Mouse (Mus musculus): ENCODE data around the gene Rpain. TPM values are rescaled to one million over a fixed set of nuclear protein-coding genes. Genes with fewer than 3 reads are reported as not detected.

Rpain gene
- 33.0 and 46.1 TPM in 2 replicates for polyA plus RNA-seq (2012; rRNA removed; ENCODE audit: low replicate concordance)

GRCm38 (mm10) chr11:70969821-70970559 is at the start of gene Rpain, which contains the start of gene Nup88:
TSS of gene Rpain (plus strand) at chr11:70970213.
TSS of gene Nup88 (minus strand) at chr11:70969973.

GRCm38 (mm10) chr11:70982557-70983228 is 12.7 kb downstream of the Rpain start, which contains the start of gene C1qbp:
TSS of gene C1qbp (minus strand) at chr11:70983026.

GRCm38 (mm10) chr11:71004316-71004773 is 34.3 kb downstream of the Rpain start, which contains the start of gene Dhx33:
TSS of gene Dhx33 (minus strand) at chr11:71004437.

GRCm38 (mm10) chr11:71019201-71020068 is 49.4 kb downstream of the Rpain start, which contains the start of the genes Mis12 and Derl2:
TSS of gene Mis12 (plus strand) at chr11:71019611.
TSS of gene Derl2 (minus strand) at chr11:71019841.

Other genes with a start within 250 kb of the Rpain start
- 2.4 and 3.5 TPM in 2 replicates for gene Zfp3, start 206.0 kb upstream of the Rpain start, polyA plus RNA-seq (2012; rRNA removed; ENCODE audit: low replicate concordance)
- gene Scimp, start 157.6 kb upstream of the Rpain start, polyA plus RNA-seq (2012; rRNA removed; ENCODE audit: low replicate concordance), result 0.72 and 2.6 TPM in 2 replicates
- gene Rabep1, start 125.4 kb upstream of the Rpain start, polyA plus RNA-seq (2012; rRNA removed; ENCODE audit: low replicate concordance), result 4.6 and 5.5 TPM in 2 replicates
- 22.1 and 39.5 TPM in 2 replicates for gene Nup88, start 240 bp upstream of the Rpain start, polyA plus RNA-seq (2012; rRNA removed; ENCODE audit: low replicate concordance)
- 50.3 and 102 TPM in 2 replicates for gene C1qbp, start 12.8 kb downstream of the Rpain start, polyA plus RNA-seq (2012; rRNA removed; ENCODE audit: low replicate concordance)
- gene Dhx33, start 34.2 kb downstream of the Rpain start, polyA plus RNA-seq (2012; rRNA removed; ENCODE audit: low replicate concordance), result 30.6 and 52.1 TPM in 2 replicates
- 2.6 and 8.3 TPM in 2 replicates for gene Mis12, start 49.4 kb downstream of the Rpain start, polyA plus RNA-seq (2012; rRNA removed; ENCODE audit: low replicate concordance)
- gene Derl2, start 49.6 kb downstream of the Rpain start, polyA plus RNA-seq (2012; rRNA removed; ENCODE audit: low replicate concordance), result 15.0 and 17.2 TPM in 2 replicates
- gene 6330403K07Rik, start 63.3 kb downstream of the Rpain start, polyA plus RNA-seq (2012; rRNA removed; ENCODE audit: low replicate concordance), result 0.17 and 5.0 TPM in 2 replicates
- gene Nlrp1a, start 174.5 kb downstream of the Rpain start, polyA plus RNA-seq (2012; rRNA removed; ENCODE audit: low replicate concordance), result 0.09 and 0.18 TPM in 2 replicates

Data from subcutaneous adipose tissue, adult 2 months (tissue).